Mouse (Mus musculus): ENCODE measurements around the gene Spns2. TPM values are rescaled to one million over a fixed set of nuclear protein-coding genes. Genes with fewer than 3 reads are reported as not detected.
A peak's percentile ranks its signal among the peaks of the same experiment; 100 is the strongest.

Spns2 gene
- polyA plus RNA-seq, 1 experiment from 2014 or later, result 12.6 TPM

GRCm38 (mm10) chr11:72419006-72419405 lies 70.7 kb downstream of the Spns2 start:
- H3K4me3 ChIP-seq (replicated peaks; ENCODE audit: low read depth, low read length), result no peak overlapping the region
- ATAC-seq (ENCODE audit: low FRiP score, low TSS enrichment), result no peak
- H3K4me2 ChIP-seq (ENCODE audit: low read length), result no peak overlapping the region
- peaks cover 1% of the 10 kb centered on the region; the same call in 1 of the 2 replicates for H3K27me3 ChIP-seq (ENCODE audit: control insufficient read depth, insufficient read depth, low read length)
- H3K9ac ChIP-seq (replicated peaks; ENCODE audit: low read length), result no peak overlapping the region
- no peaks in the 10 kb centered on the region for H3K36me3 ChIP-seq (ENCODE audit: control insufficient read depth, insufficient read depth, low read length)
- no peaks in the 10 kb centered on the region for H3K9me3 ChIP-seq (ENCODE audit: control insufficient read depth, low read length)
- no peak overlapping the region for H3K27ac ChIP-seq (replicated peaks; ENCODE audit: low read depth, low read length)
- H3K4me1 ChIP-seq (ENCODE audit: control insufficient read depth, insufficient read depth, low read length), result no peaks in the 10 kb centered on the region
- 87% methylated on average over 6 of the region's 6 CpGs for WGBS
- DNase-seq, result no peak

GRCm38 (mm10) chr11:72418227-72418626 lies 71.5 kb downstream of the Spns2 start:
- Histone ChIP-seq H3K9me3 (ENCODE audit: control insufficient read depth, low read length) (no peaks in the 10 kb centered on the region), H3K27ac (replicated peaks; ENCODE audit: low read depth, low read length) (no peak overlapping the region), H3K4me2 (ENCODE audit: low read length) (no peak overlapping the region), H3K4me3 (replicated peaks; ENCODE audit: low read depth, low read length) (no peak overlapping the region), H3K36me3 (ENCODE audit: control insufficient read depth, insufficient read depth, low read length) (no peaks in the 10 kb centered on the region), H3K9ac (replicated peaks; ENCODE audit: low read length) (no peak overlapping the region), H3K27me3 (ENCODE audit: control insufficient read depth, insufficient read depth, low read length) (peaks cover 3% of the 10 kb centered on the region; the same call in 1 of the 2 replicates), H3K4me1 (ENCODE audit: control insufficient read depth, insufficient read depth, low read length) (no peaks in the 10 kb centered on the region)
- 40% methylated on average over 8 of the region's 8 CpGs for WGBS
- ATAC-seq (ENCODE audit: low FRiP score, low TSS enrichment), result no peak
- DNase-seq, result no peak

- H3K4me3 ChIP-seq (replicated peaks; ENCODE audit: low read depth, low read length), result no peak overlapping the region
These were observed 72.3 kb downstream of the Spns2 start for GRCm38 (mm10) chr11:72417376-72417775.

GRCm38 (mm10) chr11:72416666-72417065 lies 73.0 kb downstream of the Spns2 start:
- no peak overlapping the region for H3K4me2 ChIP-seq (ENCODE audit: low read length)
- DNase-seq, result no peak
- no peak overlapping the region for H3K27ac ChIP-seq (replicated peaks; ENCODE audit: low read depth, low read length)
- no peaks in the 10 kb centered on the region for H3K9me3 ChIP-seq (ENCODE audit: control insufficient read depth, low read length)
- H3K36me3 ChIP-seq (ENCODE audit: control insufficient read depth, insufficient read depth, low read length), result no peaks in the 10 kb centered on the region
- ATAC-seq (ENCODE audit: low FRiP score, low TSS enrichment), result no peak
- no peak overlapping the region for H3K9ac ChIP-seq (replicated peaks; ENCODE audit: low read length)
- H3K27me3 ChIP-seq (ENCODE audit: control insufficient read depth, insufficient read depth, low read length), result peaks cover 7% of the 10 kb centered on the region; the same call in 1 of the 2 replicates
- H3K4me3 ChIP-seq (replicated peaks; ENCODE audit: low read depth, low read length), result no peak overlapping the region
- peaks cover 1% of the 10 kb centered on the region; the same call in 1 of the 2 replicates for H3K4me1 ChIP-seq (ENCODE audit: control insufficient read depth, insufficient read depth, low read length)
- 93% methylated on average over 5 of the region's 5 CpGs for WGBS

More at GRCm38 (mm10) chr11:72417376-72417775, 72.3 kb downstream of the Spns2 start:
- ATAC-seq (ENCODE audit: low FRiP score, low TSS enrichment) (no peak), DNase-seq (no peak)
- no peaks in the 10 kb centered on the region for H3K9me3 ChIP-seq (ENCODE audit: control insufficient read depth, low read length)
- H3K27me3 ChIP-seq (ENCODE audit: control insufficient read depth, insufficient read depth, low read length), result peaks cover 3% of the 10 kb centered on the region; the same call in 1 of the 2 replicates
- WGBS, result 1% methylated on average over 4 of the region's 4 CpGs
- H3K27ac ChIP-seq (replicated peaks; ENCODE audit: low read depth, low read length), result no peak overlapping the region
- no peak overlapping the region for H3K9ac ChIP-seq (replicated peaks; ENCODE audit: low read length)
- H3K4me1 ChIP-seq (ENCODE audit: control insufficient read depth, insufficient read depth, low read length), result no peaks in the 10 kb centered on the region
- no peak overlapping the region for H3K4me2 ChIP-seq (ENCODE audit: low read length)
- no peaks in the 10 kb centered on the region for H3K36me3 ChIP-seq (ENCODE audit: control insufficient read depth, insufficient read depth, low read length)

DNA sequence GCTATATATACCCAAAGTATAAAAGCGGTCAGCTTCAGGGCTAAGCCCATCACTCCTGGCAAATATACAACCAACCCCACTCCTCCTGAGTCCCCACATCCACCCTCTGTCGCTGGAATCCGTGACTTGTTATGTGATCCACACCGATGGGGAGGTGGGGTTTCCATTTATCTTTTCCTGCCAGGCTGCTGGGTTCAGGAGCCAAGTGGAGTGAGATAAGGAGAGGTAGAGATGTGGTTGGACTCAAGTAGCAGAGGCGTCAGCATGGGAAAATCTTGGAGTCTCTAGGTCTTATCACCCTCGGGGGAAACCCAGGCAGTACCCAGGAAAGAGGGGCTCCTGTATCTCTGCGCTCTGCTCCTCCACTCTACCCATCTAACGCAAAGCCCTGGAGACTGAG lies 74.5 kb downstream of the Spns2 start:
- Histone ChIP-seq H3K4me3 (replicated peaks; ENCODE audit: low read depth, low read length) (no peak overlapping the region), H3K4me2 (ENCODE audit: low read length) (no peak overlapping the region), H3K4me1 (ENCODE audit: control insufficient read depth, insufficient read depth, low read length) (peaks cover 13% of the 10 kb centered on the region), H3K27me3 (ENCODE audit: control insufficient read depth, insufficient read depth, low read length) (peaks cover 12% of the 10 kb centered on the region; the same call in 1 of the 2 replicates), H3K9ac (replicated peaks; ENCODE audit: low read length) (no peak overlapping the region), H3K36me3 (ENCODE audit: control insufficient read depth, insufficient read depth, low read length) (no peaks in the 10 kb centered on the region), H3K27ac (replicated peaks; ENCODE audit: low read depth, low read length) (no peak overlapping the region), H3K9me3 (ENCODE audit: control insufficient read depth, low read length) (no peaks in the 10 kb centered on the region)
- WGBS, result 87% methylated on average over 8 of the region's 8 CpGs
- no peak for ATAC-seq (ENCODE audit: low FRiP score, low TSS enrichment)
- no peak for DNase-seq

- Histone ChIP-seq H3K4me2 (ENCODE audit: low read length) (no peak overlapping the region), H3K36me3 (ENCODE audit: control insufficient read depth, insufficient read depth, low read length) (no peaks in the 10 kb centered on the region), H3K27me3 (ENCODE audit: control insufficient read depth, insufficient read depth, low read length) (peaks cover 12% of the 10 kb centered on the region; the same call in 1 of the 2 replicates), H3K4me1 (ENCODE audit: control insufficient read depth, insufficient read depth, low read length) (peaks cover 13% of the 10 kb centered on the region), H3K9me3 (ENCODE audit: control insufficient read depth, low read length) (no peaks in the 10 kb centered on the region), H3K27ac (replicated peaks; ENCODE audit: low read depth, low read length) (no peak overlapping the region), H3K9ac (replicated peaks; ENCODE audit: low read length) (no peak overlapping the region), H3K4me3 (replicated peaks; ENCODE audit: low read depth, low read length) (no peak overlapping the region)
- DNase-seq (no peak), ATAC-seq (ENCODE audit: low FRiP score, low TSS enrichment) (no peak)
- WGBS, result 80% methylated on average over 5 of the region's 5 CpGs
These were observed 76.0 kb downstream of the Spns2 start for GRCm38 (mm10) chr11:72413601-72414190.

DNA sequence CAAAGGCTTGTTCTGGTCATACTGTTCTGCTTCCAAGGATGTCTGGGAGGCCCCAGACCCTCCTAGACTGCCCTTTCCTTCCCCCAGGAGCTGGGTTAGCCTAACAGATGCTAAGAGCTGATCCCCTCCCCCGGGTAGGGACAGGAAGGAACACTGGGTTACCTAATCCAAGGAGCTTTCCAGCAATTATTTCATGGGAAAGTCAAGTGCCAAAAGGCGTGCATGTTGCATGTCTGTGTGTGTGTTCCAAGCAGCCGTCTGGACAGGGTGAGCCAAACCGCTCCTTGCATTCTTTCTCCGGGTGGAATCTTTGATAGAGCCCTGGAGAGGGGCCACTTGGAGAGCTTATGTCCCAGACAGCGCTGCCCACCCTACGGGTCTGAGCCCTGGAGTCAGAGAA lies 76.7 kb downstream of the Spns2 start:
- Histone ChIP-seq H3K4me1 (ENCODE audit: control insufficient read depth, insufficient read depth, low read length) (peaks cover 13% of the 10 kb centered on the region), H3K36me3 (ENCODE audit: control insufficient read depth, insufficient read depth, low read length) (no peaks in the 10 kb centered on the region), H3K27ac (replicated peaks; ENCODE audit: low read depth, low read length) (no peak overlapping the region), H3K4me3 (replicated peaks; ENCODE audit: low read depth, low read length) (no peak overlapping the region), H3K4me2 (ENCODE audit: low read length) (no peak overlapping the region), H3K9me3 (ENCODE audit: control insufficient read depth, low read length) (no peaks in the 10 kb centered on the region), H3K27me3 (ENCODE audit: control insufficient read depth, insufficient read depth, low read length) (peaks cover 12% of the 10 kb centered on the region; the same call in 1 of the 2 replicates), H3K9ac (replicated peaks; ENCODE audit: low read length) (no peak overlapping the region)
- no peak for DNase-seq
- 79% methylated on average over 7 of the region's 7 CpGs for WGBS
- no peak for ATAC-seq (ENCODE audit: low FRiP score, low TSS enrichment)

GRCm38 (mm10) chr11:72411945-72412344 lies 77.8 kb downstream of the Spns2 start:
- Histone ChIP-seq H3K27me3 (ENCODE audit: control insufficient read depth, insufficient read depth, low read length) (peaks cover 12% of the 10 kb centered on the region; the same call in 1 of the 2 replicates), H3K4me2 (ENCODE audit: low read length) (peak overlapping the region; percentile 95), H3K9ac (replicated peaks; ENCODE audit: low read length) (peak overlapping the region; percentile 63; the same call in 1 of the 2 replicates), H3K27ac (replicated peaks; ENCODE audit: low read depth, low read length) (no peak overlapping the region), H3K4me3 (replicated peaks; ENCODE audit: low read depth, low read length) (peak overlapping the region; percentile 55), H3K9me3 (ENCODE audit: control insufficient read depth, low read length) (no peaks in the 10 kb centered on the region), H3K36me3 (ENCODE audit: control insufficient read depth, insufficient read depth, low read length) (no peaks in the 10 kb centered on the region), H3K4me1 (ENCODE audit: control insufficient read depth, insufficient read depth, low read length) (peaks cover 13% of the 10 kb centered on the region)
- 30% methylated on average over 9 of the region's 9 CpGs for WGBS
- DNase-seq (no peak), ATAC-seq (ENCODE audit: low FRiP score, low TSS enrichment) (no peak)
